Mouse (Mus musculus) regulatory T cell (primary cell): ENCODE data around the gene Akr1b10.
"Not testable (repeated sequence)": the region's sequence is repeated elsewhere in the genome, so short reads cannot be mapped to it uniquely, and the experiment has no call there.

Experiments
- in situ Hi-C: fragments of 300-600 bp; cut with MboI, MseI; formaldehyde crosslinking; loops from one replicate; pipeline ENCODE4 v1.15.1; 2025; ENCODE audit warnings: high pct_unique_total_duplicates

Gene Akr1b10

GRCm38 (mm10) chr6:34371700-34372351 is 12.2 kb upstream of the Akr1b10 start:
- in situ Hi-C loops = no loop called here

DNA sequence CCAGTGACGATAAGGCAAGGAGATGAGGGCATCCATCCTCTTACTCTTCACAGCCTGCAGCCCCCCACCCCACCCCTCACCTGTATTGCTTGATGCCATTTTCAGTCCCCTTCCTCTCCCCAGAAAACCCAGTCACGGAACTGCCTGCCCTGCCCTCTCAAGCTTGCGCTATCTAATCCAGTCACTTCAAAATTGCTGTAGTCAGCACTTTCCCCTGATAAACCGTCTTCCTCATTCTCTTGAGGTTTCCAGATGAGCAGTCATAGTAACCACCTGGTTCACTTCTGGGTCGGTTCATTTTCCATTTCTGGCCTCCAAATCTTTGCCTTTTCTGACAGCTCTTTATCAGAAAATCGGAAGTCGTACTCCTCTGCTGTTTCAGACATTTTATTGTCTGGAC is 10.2 kb upstream of the Akr1b10 start:
- in situ Hi-C loops = no loop called here

DNA sequence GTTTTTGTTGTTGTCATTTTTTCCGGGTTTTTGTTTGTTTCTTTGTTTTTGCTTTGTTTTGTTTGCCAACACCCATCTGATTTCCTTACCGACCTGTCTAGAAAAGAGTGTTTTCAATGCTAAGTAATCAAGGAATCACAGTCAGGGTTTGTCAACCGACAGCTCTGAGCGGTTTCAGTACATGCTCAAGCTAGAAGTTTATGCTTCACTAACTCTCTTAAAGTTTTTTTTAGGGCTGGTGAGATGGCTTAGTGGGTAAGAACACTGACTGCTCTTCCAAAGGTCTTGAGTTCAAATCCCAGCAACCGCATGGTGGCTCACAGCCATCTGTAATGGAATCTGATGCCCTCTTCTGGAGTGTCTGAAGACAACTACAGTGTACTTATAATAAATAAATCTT is 8.1 kb upstream of the Akr1b10 start:
- in situ Hi-C loops = not testable (repeated sequence)

- in situ Hi-C loops = no loop called here
Measured at GRCm38 (mm10) chr6:34383401-34383800, 617 bp upstream of the Akr1b10 start.

GRCm38 (mm10) chr6:34384701-34385370 is 818 bp downstream of the Akr1b10 start:
- in situ Hi-C loops = no loop called here

GRCm38 (mm10) chr6:34388420-34389156 is 4.6 kb downstream of the Akr1b10 start:
- in situ Hi-C loops = no loop called here

- in situ Hi-C loops = no loop called here
Measured at GRCm38 (mm10) chr6:34395897-34396296, 11.9 kb downstream of the Akr1b10 start.

DNA sequence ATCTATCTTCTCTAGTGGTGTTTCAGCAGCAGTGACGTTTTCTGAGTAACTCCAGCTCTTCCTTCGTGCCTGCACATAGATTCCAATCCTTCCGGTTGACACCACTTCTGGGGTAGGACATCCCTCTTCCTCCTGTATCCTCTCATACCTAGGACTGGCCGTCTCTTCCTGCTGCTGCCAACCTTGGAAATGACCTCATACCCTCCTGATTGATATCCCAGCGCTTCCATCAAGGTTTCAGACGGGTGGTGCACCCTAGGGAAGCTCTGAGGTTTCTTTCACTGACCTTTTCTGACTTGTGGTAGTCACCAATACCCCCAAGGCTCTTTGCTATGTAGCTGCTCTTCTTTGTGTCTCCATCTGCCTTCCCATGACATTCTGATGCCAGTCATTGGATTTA is 14.4 kb downstream of the Akr1b10 start:
- in situ Hi-C loops = no loop called here

DNA sequence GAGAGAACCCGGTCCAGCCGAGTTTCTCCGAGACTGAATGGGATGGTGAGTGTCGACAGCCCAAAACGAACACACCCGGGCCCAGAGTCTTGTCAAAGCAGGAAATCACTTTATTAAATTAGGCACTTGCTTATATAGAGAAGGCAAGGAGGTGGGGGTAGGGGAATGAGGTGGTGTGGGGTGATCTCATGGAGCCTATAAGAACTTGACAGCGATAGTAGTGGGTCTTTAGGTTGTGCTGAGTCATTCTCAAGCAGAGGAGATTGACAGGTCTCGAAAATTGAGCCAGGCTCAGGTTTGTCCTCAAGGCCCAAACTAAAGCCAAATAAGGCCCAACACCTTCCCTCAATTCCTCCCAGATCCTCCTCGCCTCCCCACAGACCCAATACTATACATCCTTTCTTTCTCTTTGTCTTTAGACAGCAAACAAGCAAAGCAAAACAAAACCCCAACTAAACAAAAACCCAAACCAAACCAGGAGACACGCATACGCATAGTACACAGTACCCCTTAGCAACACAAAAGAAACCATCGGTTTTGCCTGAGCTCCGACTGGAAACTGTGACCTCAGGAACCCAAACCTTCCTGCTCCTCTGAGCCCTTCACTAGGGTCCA is 15.7 kb downstream of the Akr1b10 start:
- in situ Hi-C loops = no loop called here

DNA sequence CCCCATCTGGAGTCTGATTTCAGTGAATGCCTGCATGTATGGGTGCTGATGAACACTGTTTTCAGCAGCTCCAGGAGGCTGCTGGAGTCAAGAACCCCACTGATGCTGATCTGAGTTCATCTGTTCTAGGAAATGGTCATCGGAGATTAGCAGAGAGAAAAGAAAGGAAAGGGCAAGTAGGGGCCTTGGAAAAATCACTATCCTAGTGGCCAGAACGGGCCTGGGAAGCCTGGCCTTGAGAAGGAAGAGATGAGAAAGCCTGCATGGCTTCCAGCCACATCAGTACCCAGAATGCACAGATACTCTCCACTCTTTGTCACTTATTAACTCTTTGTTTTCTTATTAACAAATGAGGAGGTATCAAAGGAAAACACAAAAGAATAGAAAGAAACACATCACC is 16.7 kb downstream of the Akr1b10 start:
- in situ Hi-C loops = no loop called here

DNA sequence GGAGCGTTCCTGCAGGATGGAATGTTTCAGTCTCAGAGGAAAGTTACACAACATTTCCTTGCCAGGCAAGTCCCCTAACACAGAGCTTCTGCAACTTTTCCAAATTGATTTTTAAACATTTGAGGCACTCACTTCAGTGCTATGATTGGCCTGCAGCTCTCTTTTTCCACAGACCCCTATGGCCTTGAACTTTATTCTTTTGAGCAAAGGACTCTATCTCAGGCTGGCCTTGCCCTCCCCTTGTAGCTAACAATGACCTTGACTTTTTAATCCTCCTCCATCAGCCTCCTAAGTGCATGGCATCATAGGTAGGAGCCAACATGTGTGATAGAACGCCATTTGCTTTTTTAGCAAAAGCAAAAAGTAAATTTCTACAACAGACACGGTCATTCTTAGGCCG is 22.7 kb downstream of the Akr1b10 start:
- in situ Hi-C loops = no loop called here

DNA sequence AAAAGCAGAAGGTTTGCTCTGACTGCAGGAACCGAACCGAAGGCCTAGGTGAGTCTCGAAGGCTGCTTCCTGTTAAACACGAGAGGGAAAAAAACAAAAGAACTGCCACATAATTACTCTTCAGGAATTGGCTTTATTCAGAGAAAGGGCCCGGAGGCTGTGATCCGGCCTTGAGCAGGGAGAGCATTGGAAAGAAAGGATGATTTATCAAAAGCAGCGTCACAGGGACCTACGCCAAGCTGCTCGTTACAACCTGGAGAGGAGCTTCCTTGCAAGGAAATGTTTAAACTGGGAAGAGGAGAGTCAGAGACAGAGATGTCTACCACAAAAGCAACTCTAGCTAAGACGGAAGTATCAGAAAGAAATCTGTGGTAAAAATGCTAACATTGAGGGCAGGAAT is 23.4 kb downstream of the Akr1b10 start:
- in situ Hi-C loops = no loop called here

DNA sequence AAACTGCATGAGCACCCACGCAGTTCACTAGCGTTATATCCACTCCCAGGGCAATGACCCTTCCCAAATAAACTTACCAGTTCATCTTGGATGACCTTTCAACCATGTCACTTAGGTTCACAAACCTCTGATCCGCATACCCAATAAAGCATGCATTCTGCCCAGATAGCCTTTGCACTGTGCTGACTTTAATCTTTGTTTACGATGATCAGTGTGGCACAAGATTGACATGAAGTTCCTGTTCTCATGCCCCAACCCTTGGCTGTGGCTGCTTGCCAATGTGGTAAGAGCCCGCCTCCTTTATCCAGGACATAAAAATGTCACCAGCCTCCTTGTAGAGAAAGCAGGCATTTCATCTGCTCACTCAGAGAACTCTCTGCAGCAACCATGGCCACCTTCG is 28.0 kb downstream of the Akr1b10 start, which contains the start of gene Akr1b7:
Akr1b7 (plus strand) TSS at position 312 of the 400 bp plus-strand sequence.
- in situ Hi-C loops = no loop called here

- in situ Hi-C loops = no loop called here
Measured at GRCm38 (mm10) chr6:34412688-34413087, 28.7 kb downstream of the Akr1b10 start.

GRCm38 (mm10) chr6:34413386-34413785 is 29.4 kb downstream of the Akr1b10 start:
- in situ Hi-C loops = not testable (repeated sequence)

GRCm38 (mm10) chr6:34416521-34416920 is 32.5 kb downstream of the Akr1b10 start:
- in situ Hi-C loops = no loop called here

DNA sequence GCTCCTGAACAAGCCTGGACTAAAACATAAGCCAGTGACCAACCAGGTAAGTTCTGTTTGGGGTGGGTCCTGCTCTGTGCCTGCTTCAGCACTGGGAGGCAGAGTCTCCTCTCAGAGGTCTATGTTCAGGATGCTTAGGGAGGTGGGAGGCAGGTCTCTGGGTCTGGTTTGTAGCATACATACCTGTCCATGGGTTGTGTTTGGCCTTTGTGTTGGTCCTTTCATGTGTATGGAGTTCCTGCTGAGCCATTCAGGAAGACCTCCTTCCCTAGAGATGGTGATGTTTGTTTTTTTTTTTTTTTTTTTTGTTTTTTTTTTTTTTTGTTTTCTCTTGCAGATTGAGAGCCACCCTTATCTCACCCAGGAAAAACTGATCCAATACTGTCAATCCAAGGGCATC is 35.1 kb downstream of the Akr1b10 start:
- in situ Hi-C loops = no loop called here

GRCm38 (mm10) chr6:34439006-34439405 is 55.0 kb downstream of the Akr1b10 start:
- in situ Hi-C loops = no loop called here

GRCm38 (mm10) chr6:34441556-34442257 is 57.7 kb downstream of the Akr1b10 start:
- in situ Hi-C loops = no loop called here

- in situ Hi-C loops = no loop called here
Measured at GRCm38 (mm10) chr6:34443791-34444190, 59.8 kb downstream of the Akr1b10 start.
